Mouse (Mus musculus): ENCODE results near the gene Tmem220.

DNA sequence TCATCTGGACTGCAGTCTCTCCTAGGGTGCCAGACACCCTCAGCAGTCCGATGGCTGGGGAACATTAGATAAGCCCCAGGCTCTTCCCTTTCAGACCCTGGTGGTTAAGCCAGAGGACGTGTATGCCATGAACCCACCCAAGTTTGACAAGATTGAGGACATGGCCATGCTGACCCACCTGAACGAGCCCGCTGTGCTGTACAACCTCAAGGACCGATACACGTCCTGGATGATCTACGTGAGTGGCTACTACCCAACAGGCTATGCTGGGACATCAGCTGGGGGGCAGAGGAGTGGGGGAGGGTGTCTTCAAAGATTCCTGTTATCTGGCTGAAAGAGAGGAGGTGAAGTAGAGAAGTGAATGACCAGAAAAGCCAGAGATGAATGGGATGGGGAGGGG lies 57.2 kb downstream of the Tmem220 start:
- TF ChIP-seq ZKSCAN1 (IDR thresholded peaks at IDR 0.05; ENCODE audit: borderline replicate concordance, low read depth, low read length) = no peak
- no peak for TF ChIP-seq MAX (IDR thresholded peaks at IDR 0.05; ENCODE audit: low read length)

All from CH12.LX (cell line).